Mouse (Mus musculus): Measurements from ENCODE around the gene Ppp1r13b.

DNA sequence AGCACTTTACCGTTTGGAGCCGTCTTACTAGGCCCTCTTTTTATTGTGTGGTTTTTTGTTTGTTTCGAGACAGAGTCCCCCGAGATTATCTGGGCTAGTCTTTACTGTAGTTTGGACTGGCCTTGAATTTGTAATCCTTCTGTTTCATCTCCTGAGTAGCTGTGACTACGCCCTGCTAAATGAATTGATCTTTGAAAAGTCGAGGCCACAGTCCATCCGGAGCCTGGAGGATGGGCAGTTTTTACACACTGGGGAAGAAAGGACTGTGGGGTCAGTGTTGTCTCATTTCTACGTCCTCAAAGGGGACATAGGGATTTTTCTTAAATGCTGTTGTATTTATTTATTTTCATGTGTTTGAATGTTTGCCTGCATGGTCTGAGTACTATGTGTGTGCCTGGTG lies 89.9 kb downstream of the Ppp1r13b start:
- TF ChIP-seq TAL1 (IDR thresholded peaks at IDR 0.05; ENCODE audit: low read length) (no peak), RCOR1 (IDR thresholded peaks at IDR 0.05; ENCODE audit: low read depth, low read length) (no peak), ZC3H11A (IDR thresholded peaks at IDR 0.05; ENCODE audit: low read depth, low read length) (no peak), CTCF (IDR thresholded peaks at IDR 0.05 in 2 of 3, conservative IDR thresholded peaks at IDR 0.05 in 1 of 3; ENCODE audit: control insufficient read depth in 1 of 3, insufficient read depth in 1 of 3, low read depth in 2 of 3, low read length in 3 of 3, poor library complexity in 1 of 3, severe bottlenecking in 1 of 3) (no peak), USF2 (IDR thresholded peaks at IDR 0.05; ENCODE audit: borderline replicate concordance in 1 of 2, insufficient read depth in 1 of 2, low read depth in 1 of 2, low read length in 2 of 2) (no peak), E2F4 (IDR thresholded peaks at IDR 0.05; ENCODE audit: borderline replicate concordance, low read depth, low read length) (no peak)

Measured in MEL (cell line).